Mouse (Mus musculus) G1E (cell line): ENCODE results near the gene Tmprss4.

ENCODE experiments used
- CTCF ChIP-seq: IDR thresholded peaks from 2 replicates; pipeline ENCODE4 v1.5.1; 2012; ENCODE audit warnings: low read depth, low read length, inconsistent platforms, mixed read lengths
- POLR2AphosphoS5 ChIP-seq: IDR thresholded peaks from 2 replicates; pipeline ENCODE4 v1.6.1; 2012; ENCODE audit warnings: low read depth, low read length, inconsistent platforms; ENCODE audit not compliant: insufficient replicate concordance

GRCm38 (mm10) chr9:45170150-45170549 is 33.7 kb downstream of the Tmprss4 start:
- TF ChIP-seq CTCF (no peak), POLR2AphosphoS5 (no peak)
